Mouse (Mus musculus): Measurements from ENCODE around the gene Fam206a. TPM values are rescaled to one million over a fixed set of nuclear protein-coding genes. Genes with fewer than 3 reads are reported as not detected.

Fam206a gene
- 10 to 100 TPM; 16.8 to 20.1 TPM for total RNA-seq (2021)

DNA sequence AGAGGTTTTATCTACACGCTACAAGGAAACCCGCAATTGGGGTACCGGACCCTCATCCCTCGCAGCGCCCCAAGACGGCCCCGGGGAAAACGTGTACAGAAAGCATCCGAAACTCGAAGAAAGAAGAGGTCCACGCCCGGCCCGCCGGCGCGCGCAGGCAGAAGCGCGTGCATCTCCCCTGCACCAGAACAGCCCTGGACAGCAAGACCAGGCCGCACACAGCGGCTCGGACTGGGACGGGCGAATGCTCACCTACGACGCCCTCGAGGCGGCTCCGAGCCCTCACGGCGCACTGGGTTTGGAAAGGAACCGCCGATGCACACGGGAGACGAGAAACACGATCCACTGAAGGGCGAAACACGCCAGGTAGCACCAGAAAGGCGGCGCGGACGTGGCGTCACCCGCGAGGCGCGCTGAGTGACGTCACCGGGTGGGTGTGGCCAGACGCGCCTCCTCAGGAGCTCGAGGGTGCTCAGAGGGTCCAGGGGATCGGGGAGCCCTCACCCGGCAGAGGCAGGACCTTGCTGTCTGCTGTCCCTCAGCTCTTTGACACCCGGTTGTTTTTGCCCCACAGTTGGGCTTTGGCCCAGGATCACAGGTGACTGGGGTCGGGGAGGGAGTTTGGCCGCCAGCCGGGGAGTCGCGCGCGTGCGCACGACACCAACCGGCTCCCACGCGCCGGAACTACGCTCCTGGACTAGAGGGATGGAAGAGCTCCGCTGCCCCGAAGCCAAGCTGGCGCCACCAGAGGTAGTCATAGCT is at the start of gene Fam206a, which contains the start of gene Elp1:
Gene Fam206a, plus strand, starts transcription at position 439 of the 762 bp plus-strand sequence.
Gene Elp1, minus strand, starts transcription at position 425 of the 762 bp plus-strand sequence.
- DNase-seq (ENCODE audit: low spot score in 2 of 2) = peak; percentile 99
- intact Hi-C loops (cut with DNase I) = no loop called here

DNA sequence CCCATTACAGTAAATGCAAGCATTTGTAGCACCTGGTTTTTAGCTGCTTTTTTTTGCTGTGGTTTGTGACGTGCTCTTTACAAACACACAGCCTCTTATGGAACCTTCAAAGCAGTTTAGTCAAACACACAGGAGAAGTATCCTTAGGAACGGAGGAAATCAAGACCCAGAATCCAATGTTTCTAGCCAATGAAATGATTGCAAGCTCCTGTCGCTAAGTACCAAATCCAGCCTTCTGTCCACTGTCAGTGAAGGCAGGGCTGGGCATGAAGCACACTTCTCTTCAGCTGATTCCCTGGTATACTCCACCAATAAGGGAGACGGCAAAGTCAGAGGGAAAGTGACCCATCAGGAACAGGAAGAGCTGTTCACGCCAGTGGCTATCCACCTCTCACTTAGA is 46.1 kb upstream of the Fam206a start:
- DNase-seq (ENCODE audit: low spot score in 2 of 2) = no peak
- intact Hi-C loops (cut with DNase I) = no loop called here

DNA sequence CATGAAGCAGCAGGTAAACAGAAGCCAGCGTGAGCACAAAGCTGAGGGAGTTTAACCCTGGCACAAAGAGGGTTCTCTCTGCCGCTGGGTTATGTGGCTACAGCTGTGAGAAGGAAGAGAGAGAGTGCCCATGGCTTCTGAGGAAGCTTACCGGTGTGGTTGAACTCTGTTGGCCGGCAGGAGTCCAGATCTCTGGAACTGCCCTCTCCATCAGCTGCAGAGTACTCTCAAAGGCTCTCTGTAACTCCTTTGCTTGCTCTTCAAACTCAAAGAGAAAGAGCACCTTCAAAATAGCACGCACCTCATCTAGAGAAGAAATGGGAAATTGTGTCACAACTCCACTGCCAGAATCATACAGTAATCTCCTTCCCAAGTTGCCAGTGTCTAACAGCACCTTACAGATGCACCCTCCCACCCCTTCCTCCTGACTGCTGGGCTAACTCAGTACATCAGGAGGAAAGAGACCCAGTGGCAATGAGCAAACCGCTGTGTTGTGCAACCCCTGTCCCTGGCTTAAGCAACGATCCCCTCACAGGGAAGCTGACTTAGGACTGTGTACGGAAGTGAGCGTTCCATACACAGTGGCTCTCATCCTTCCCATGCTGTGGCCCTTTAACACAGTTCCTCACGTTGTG is 45.1 kb upstream of the Fam206a start:
- no peak for DNase-seq (ENCODE audit: low spot score in 2 of 2)
- intact Hi-C loops (cut with DNase I) = no loop called here

GRCm38 (mm10) chr4:56757693-56758092 is 44.5 kb upstream of the Fam206a start:
- DNase-seq (ENCODE audit: low spot score in 2 of 2) = no peak
- intact Hi-C loops (cut with DNase I) = no loop called here

DNA sequence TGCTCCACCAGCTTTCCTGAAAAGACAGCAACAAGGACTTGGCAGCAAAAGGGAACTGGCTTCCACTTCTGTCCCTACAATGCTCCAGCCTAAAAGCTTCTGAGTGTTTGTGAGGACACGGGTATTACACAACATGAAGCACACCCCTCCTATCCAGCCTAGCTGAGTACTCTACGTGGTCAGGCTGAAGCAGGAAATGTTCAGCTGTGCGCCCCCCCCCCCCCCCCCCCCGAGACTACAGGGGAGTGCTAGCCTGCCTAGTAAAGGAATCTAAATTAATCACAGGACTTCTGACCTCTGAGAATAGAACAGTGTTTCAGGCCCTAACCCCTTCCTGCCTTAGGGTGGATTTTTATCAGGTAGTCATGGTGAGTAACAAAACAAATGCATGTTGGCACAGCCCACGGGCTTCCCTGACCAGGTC is 34.3 kb upstream of the Fam206a start:
- peak in 1 of 2 experiments; percentile 24 for DNase-seq (ENCODE audit: low spot score in 2 of 2)
- intact Hi-C loops (cut with DNase I) = no loop called here

DNA sequence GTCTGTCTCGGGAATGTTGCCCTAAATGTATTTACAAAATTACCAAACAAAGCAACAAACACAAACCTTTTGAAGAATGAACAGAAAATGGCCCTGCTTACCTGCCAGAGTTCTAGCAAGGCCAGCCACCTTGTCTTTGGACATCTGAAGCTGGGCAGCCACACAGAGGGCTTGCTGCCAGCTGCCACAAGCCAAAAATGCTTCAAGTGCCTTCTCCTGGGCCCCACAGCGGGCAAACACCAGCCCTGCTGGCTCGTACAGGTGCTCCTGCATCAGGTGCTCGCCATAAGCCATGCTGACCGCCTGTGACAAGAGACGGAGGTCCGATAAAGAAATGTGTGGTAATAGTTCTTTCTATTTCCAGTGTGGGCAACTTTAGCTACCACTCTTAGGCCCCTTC is 33.2 kb upstream of the Fam206a start:
- intact Hi-C loops (cut with DNase I) = no loop called here
- no peak for DNase-seq (ENCODE audit: low spot score in 2 of 2)

- intact Hi-C loops (cut with DNase I) = no loop called here
- DNase-seq (ENCODE audit: low spot score in 2 of 2) = no peak
Observed at GRCm38 (mm10) chr4:56771065-56771464, 31.1 kb upstream of the Fam206a start.

DNA sequence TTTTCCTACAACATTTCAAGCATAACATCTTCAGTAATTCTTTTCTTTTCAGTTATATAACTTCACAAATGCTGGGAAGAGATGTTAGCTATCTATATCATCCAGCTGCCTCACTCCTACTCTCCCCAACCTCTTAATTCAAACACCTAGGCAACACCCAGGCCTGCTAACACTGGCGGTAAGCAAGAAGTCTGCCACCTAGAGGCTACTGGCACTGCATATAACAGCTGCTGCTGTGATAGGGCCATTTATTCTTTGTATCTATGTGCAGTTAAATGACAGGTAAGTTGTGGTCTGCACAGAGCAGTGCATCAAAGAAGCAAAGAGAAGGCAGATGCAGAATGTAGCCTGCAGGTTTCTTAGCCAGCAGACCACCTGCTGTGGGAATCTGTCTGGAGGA is 10.8 kb upstream of the Fam206a start:
- DNase-seq (ENCODE audit: low spot score in 2 of 2) = no peak
- intact Hi-C loops (cut with DNase I) = no loop called here

- no peak for DNase-seq (ENCODE audit: low spot score in 2 of 2)
Observed at GRCm38 (mm10) chr4:56802669-56803150, 565 bp downstream of the Fam206a start.

DNA sequence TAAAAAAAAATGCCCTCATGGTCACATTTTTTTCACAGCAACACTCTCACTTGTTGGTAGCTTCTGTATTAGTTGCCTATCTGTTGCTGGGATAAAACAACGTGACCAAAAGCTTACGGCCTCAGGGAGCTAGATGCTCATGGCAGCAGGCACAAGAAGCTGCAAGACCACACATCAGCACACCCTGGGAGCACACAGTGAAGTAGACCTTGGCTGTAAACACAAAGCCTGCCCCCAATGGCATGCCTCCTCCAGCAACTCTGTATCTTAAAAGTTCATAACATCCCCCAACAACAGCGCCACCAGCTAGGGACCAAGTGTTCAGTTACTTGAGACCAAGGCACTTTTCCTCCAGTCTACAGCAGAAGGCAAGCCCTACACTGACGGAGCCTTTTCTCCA is 6.9 kb downstream of the Fam206a start:
- intact Hi-C loops (cut with DNase I) = no loop called here
- no peak for DNase-seq (ENCODE audit: low spot score in 2 of 2)

More at GRCm38 (mm10) chr4:56802669-56803150, 565 bp downstream of the Fam206a start:
- intact Hi-C loops (cut with DNase I) = no loop called here

- intact Hi-C loops (cut with DNase I) = no loop called here
- DNase-seq (ENCODE audit: low spot score in 2 of 2) = no peak
Observed at GRCm38 (mm10) chr4:56811642-56812041, 9.5 kb downstream of the Fam206a start.

GRCm38 (mm10) chr4:56812096-56812495 is 10.0 kb downstream of the Fam206a start:
- no peak for DNase-seq (ENCODE audit: low spot score in 2 of 2)
- intact Hi-C loops (cut with DNase I) = no loop called here

- intact Hi-C loops (cut with DNase I) = no loop called here
- no peak for DNase-seq (ENCODE audit: low spot score in 2 of 2)
Observed at GRCm38 (mm10) chr4:56815131-56815530, 13.0 kb downstream of the Fam206a start.

- no peak for DNase-seq (ENCODE audit: low spot score in 2 of 2)
- intact Hi-C loops (cut with DNase I) = no loop called here
Observed at GRCm38 (mm10) chr4:56820017-56820550, 17.9 kb downstream of the Fam206a start.

DNA sequence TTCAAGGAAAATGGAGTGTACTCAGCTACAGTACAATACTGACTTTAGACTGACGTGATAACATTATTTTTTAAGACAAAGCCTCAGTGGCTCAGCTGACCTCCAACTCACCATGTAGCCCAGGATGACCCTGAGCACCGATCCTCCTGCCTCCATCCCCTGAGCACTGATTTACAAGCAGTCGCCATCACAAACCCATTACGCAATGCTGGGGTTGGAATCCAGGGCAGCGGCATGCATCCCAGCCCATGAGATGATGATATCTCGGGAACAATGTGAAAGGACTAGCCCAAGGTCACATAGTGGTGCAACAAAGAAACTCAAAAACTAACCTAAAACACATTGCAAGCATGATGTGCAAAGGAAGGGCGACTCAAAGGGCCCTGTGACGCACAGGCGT is 22.1 kb downstream of the Fam206a start:
- intact Hi-C loops (cut with DNase I) = no loop called here
- DNase-seq (ENCODE audit: low spot score in 2 of 2) = no peak

DNA sequence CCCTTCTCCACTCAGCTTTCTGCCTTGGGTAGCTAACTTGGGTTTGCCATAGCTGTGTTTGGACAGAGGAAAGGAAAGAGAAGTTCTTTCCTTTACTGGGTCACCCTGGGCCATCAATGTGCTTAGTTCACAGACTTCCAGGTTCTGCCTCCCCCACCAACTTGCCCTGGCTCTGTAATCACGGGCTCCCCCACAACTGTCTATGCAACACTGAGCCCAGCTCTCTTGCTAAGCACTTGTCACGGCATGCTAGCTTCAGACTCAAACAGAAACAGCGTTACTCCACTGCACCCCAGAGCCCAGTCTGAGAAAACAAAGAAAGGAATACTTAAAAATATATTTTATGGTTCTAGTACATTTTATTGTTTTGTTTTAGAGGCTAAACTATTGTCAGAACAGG is 26.8 kb downstream of the Fam206a start:
- DNase-seq (ENCODE audit: low spot score in 2 of 2) = no peak
- intact Hi-C loops (cut with DNase I) = no loop called here

GRCm38 (mm10) chr4:56829511-56829921 is 27.4 kb downstream of the Fam206a start:
- intact Hi-C loops (cut with DNase I) = no loop called here
- no peak for DNase-seq (ENCODE audit: low spot score in 2 of 2)

DNA sequence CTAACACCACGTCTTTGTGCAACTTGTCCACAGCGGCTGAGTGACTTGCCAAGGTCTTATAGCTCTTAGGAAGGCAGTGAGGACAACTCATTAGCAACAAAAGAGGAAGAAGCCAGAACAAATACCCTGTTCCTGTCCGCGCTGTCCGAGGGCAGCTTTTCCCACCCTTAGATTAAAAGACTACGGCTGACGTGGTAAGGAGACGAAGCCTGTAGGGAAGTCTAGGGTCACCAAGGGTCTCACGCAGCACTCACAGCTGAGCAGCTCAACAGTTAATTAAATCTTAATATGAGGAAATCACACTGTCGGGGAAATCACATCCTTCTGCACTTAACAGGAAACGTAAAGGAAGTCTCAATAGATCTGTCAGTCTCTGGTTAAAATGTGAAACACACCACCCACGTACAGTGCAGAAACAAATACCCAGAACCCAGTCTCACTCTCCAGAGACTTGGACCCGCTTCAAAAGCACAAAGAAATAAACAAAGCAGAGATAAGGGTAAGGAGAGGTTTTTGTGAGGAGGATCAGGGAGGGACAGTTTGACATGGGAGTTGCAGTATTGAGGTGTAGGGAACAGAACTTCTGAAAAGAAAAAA is 29.0 kb downstream of the Fam206a start:
- intact Hi-C loops (cut with DNase I) = no loop called here

GRCm38 (mm10) chr4:56831998-56832397 is 29.9 kb downstream of the Fam206a start:
- no peak for DNase-seq (ENCODE audit: low spot score in 2 of 2)
- intact Hi-C loops (cut with DNase I) = no loop called here

More for the DNA sequence above, 29.0 kb downstream of the Fam206a start:
- DNase-seq (ENCODE audit: low spot score in 2 of 2) = no peak

DNA sequence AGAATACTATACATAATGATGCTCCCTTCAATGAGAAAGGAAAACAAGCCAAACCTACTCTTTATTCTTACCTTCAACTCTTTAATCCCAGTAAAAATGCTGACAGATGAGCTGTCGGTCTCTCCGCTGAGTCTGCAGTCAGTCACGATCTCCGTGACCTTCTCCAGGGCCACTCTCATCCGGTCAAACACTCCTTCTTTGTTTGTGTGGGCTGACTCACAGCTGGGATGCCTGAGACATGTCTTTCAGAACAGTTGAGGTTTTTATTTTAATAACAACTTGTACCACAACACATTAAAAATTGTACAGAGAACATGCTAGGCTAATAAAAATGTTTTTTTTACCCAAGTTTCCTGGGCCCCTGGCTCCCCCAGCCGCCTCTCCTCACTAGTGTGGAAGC is 35.5 kb downstream of the Fam206a start:
- intact Hi-C loops (cut with DNase I) = no loop called here
- no peak for DNase-seq (ENCODE audit: low spot score in 2 of 2)
